In the genomic region with DNA sequence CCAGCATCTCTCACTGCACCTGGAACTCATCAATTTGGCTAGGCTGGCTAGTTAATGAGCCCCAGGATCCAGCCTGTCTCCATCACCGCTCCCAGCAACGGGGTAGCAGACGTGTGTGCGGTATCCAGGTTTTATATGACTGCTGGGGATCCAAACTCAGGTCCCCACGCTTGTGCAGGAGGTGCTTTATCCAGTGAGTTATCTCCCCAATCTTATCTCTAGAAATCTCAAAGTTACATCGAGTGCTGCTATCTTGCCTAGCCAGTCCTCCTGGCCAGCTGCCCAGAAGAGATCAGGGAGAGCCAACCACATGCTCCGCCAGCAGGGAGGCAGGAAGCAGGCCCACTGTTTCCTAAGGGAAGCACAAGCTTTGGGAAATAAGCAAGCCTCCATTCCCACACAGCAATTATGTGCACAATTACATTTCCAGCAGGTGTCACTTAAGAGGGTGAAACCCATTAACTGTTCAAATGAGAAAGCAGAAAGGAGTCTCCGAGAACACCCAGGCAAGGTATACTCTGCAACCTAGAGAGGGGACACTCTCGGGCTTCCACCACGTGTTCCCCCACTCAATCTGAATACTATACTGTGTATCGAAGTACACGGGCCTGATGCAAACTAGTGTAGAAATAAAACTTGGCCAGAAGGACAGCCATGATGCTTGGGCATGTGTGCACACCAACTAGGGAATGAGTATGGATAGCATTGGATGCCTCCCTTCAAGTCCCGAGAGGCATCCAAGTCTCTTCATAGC, we compare ENCODE assay signal across 8 mouse cellular contexts.
DNase-seq lines count a peak whose midpoint lies in the region; ATAC-seq and TF ChIP-seq lines count a peak whose summit lies in the region.

No protein-coding gene starts in this region.

- 80% methylated on average over 13 of the region's 13 CpGs for WGBS in midbrain, embryonic 14.5 days
- WGBS in midbrain, embryonic 10.5 days, result 91% methylated on average over 13 of the region's 13 CpGs
- WGBS in lung, embryonic 14.5 days, result 58% methylated on average over 13 of the region's 13 CpGs
- 63% methylated on average over 13 of the region's 13 CpGs for WGBS in stomach, embryonic 14.5 days

- H3K4me1 ChIP-seq in midbrain, embryonic 14.5 days (ENCODE audit: control insufficient read depth, insufficient read depth, low read length), result peaks cover 15% of the 10 kb centered on the region
- peaks cover 18% of the 10 kb centered on the region for H3K4me1 ChIP-seq in midbrain, embryonic 10.5 days
- H3K4me1 ChIP-seq in lung, embryonic 14.5 days (ENCODE audit: insufficient read depth), result peaks cover 7% of the 10 kb centered on the region; the same call in 1 of the 2 replicates
- 0 out of 2 replicates have a peak, but pooled peaks cover 7% of the 10 kb centered on the region for H3K4me1 ChIP-seq in stomach, embryonic 14.5 days (ENCODE audit: control insufficient read depth, insufficient read depth, low read length)

- no peak overlapping the region for H3K27ac ChIP-seq in midbrain, embryonic 14.5 days (replicated peaks; ENCODE audit: low read depth, low read length)
- no peak overlapping the region for H3K27ac ChIP-seq in midbrain, embryonic 10.5 days (replicated peaks)
- no peak overlapping the region for H3K27ac ChIP-seq in lung, embryonic 14.5 days (ENCODE audit: low read depth)
- no peak overlapping the region for H3K27ac ChIP-seq in stomach, embryonic 14.5 days (ENCODE audit: low read length)

- H3K36me3 ChIP-seq in midbrain, embryonic 14.5 days (ENCODE audit: control insufficient read depth, insufficient read depth, low read length), result no peaks in the 10 kb centered on the region
- H3K36me3 ChIP-seq in midbrain, embryonic 10.5 days, result no peaks in the 10 kb centered on the region
- no peaks in the 10 kb centered on the region for H3K36me3 ChIP-seq in lung, embryonic 14.5 days (ENCODE audit: insufficient read depth)
- no peaks in the 10 kb centered on the region for H3K36me3 ChIP-seq in stomach, embryonic 14.5 days (ENCODE audit: control insufficient read depth, insufficient read depth, low read length)

- 0 out of 2 replicates have a peak, but pooled peaks have one; percentile 1 for TF ChIP-seq CTCF in lung, embryonic 14.5 days (IDR thresholded peaks at IDR 0.05; ENCODE audit: low read depth)

- H3K4me3 ChIP-seq in midbrain, embryonic 14.5 days (replicated peaks; ENCODE audit: low read depth, low read length), result no peak overlapping the region
- H3K4me3 ChIP-seq in midbrain, embryonic 10.5 days, result no peak overlapping the region
- H3K4me3 ChIP-seq in lung, embryonic 14.5 days (ENCODE audit: low read depth, low read length), result no peak overlapping the region
- H3K4me3 ChIP-seq in stomach, embryonic 14.5 days (ENCODE audit: low read depth, low read length), result no peak overlapping the region

- intact Hi-C loops in gastrocnemius, postnatal 36 days (cut with DNase I), result no loop called here

- 0 out of 2 replicates have a peak, but pooled peaks have one; percentile 20 for ATAC-seq in midbrain, embryonic 14.5 days (ENCODE audit: low FRiP score, low TSS enrichment)
- ATAC-seq in lung, embryonic 14.5 days (ENCODE audit: insufficient read depth), result peak; percentile 36
- peak; percentile 57; the same call in 1 of the 2 replicates for ATAC-seq in stomach, embryonic 14.5 days (ENCODE audit: insufficient number of reproducible peaks, insufficient read depth, low FRiP score, low read depth)
- ATAC-seq in megakaryocyte progenitor cell, adult 5-6 weeks (replicated peaks; ENCODE audit: poor library complexity), result no peak

- DNase-seq in midbrain, embryonic 14.5 days, result peak; percentile 76
- DNase-seq in midbrain, embryonic 10.5 days (ENCODE audit: low spot score), result no peak
- peak; percentile 91 to 93 for DNase-seq in cerebellum, postnatal 14 days
- peak; percentile 31 to 69 for DNase-seq in gastrocnemius, postnatal 36 days
- DNase-seq in kidney, postnatal 36 days, result peak; percentile 64 to 80
- DNase-seq in lung, embryonic 14.5 days, result peak; percentile 84

- H3K9ac ChIP-seq in midbrain, embryonic 14.5 days (replicated peaks; ENCODE audit: low read length), result no peak overlapping the region
- H3K9ac ChIP-seq in lung, embryonic 14.5 days, result no peak overlapping the region
- H3K9ac ChIP-seq in stomach, embryonic 14.5 days (replicated peaks; ENCODE audit: low read depth, low read length), result no peak overlapping the region

- no peaks in the 10 kb centered on the region for H3K9me3 ChIP-seq in midbrain, embryonic 14.5 days (ENCODE audit: control insufficient read depth, low read length)
- H3K9me3 ChIP-seq in midbrain, embryonic 10.5 days (replicated peaks), result no peaks in the 10 kb centered on the region
- H3K9me3 ChIP-seq in lung, embryonic 14.5 days (ENCODE audit: low read depth, low read length), result no peaks in the 10 kb centered on the region
- no peaks in the 10 kb centered on the region for H3K9me3 ChIP-seq in stomach, embryonic 14.5 days (ENCODE audit: control insufficient read depth, low read depth, low read length)

- H3K27me3 ChIP-seq in midbrain, embryonic 14.5 days (ENCODE audit: control insufficient read depth, insufficient read depth, low read length), result no peaks in the 10 kb centered on the region
- no peaks in the 10 kb centered on the region for H3K27me3 ChIP-seq in midbrain, embryonic 10.5 days (ENCODE audit: low read depth, poor library complexity, severe bottlenecking)
- H3K27me3 ChIP-seq in lung, embryonic 14.5 days (ENCODE audit: insufficient read depth, low read length), result no peaks in the 10 kb centered on the region
- H3K27me3 ChIP-seq in stomach, embryonic 14.5 days (ENCODE audit: control insufficient read depth, insufficient read depth, low read length), result no peaks in the 10 kb centered on the region

- H3K4me2 ChIP-seq in midbrain, embryonic 14.5 days (ENCODE audit: low read length), result no peak overlapping the region
- H3K4me2 ChIP-seq in lung, embryonic 14.5 days, result no peak overlapping the region
- H3K4me2 ChIP-seq in stomach, embryonic 14.5 days (replicated peaks; ENCODE audit: low read depth, low read length), result no peak overlapping the region
